Mouse (Mus musculus): ENCODE measurements around the gene Rpl3. TPM values are rescaled to one million over a fixed set of nuclear protein-coding genes. Genes with fewer than 3 reads are reported as not detected.

The Rpl3 gene
- polyA plus RNA-seq, 1 experiment from 2014 or later: 1,242 TPM

- Histone ChIP-seq H3K4me2 (ENCODE audit: low read depth, low read length) (no peak overlapping the region), H3K36me3 (ENCODE audit: control insufficient read depth, insufficient read depth, low read length) (no peaks in the 10 kb centered on the region), H3K4me1 (ENCODE audit: control insufficient read depth, insufficient read depth, low read length) (no peaks in the 10 kb centered on the region), H3K27me3 (replicated peaks; ENCODE audit: control insufficient read depth, insufficient read depth, low read length) (no peaks in the 10 kb centered on the region), H3K9me3 (ENCODE audit: control insufficient read depth, low read length) (peaks cover 4% of the 10 kb centered on the region; the same call in 1 of the 2 replicates), H3K4me3 (ENCODE audit: low read depth, low read length) (no peak overlapping the region), H3K9ac (ENCODE audit: low read depth, low read length) (no peak overlapping the region), H3K27ac (replicated peaks; ENCODE audit: low read depth, low read length) (no peak overlapping the region)
- DNase-seq (ENCODE audit: low spot score): no peak
- ATAC-seq (ENCODE audit: low read depth): no peak
- 73% methylated on average over 5 of the region's 5 CpGs for WGBS
These were observed 62.8 kb downstream of the Rpl3 start for GRCm38 (mm10) chr15:80028862-80029261.

Small RNA genes within 50 kb of the gene (microRNA-seq; reads per million reads assigned to microRNA genes)
- 38.2 reads per million, percentile 41 among the genes with 10 or more reads in this experiment for gene Snord43 (ENCODE audit: borderline number of aligned reads)

Other genes starting within 250 kb of the Rpl3 start
- gene Apobec3, start 200.2 kb downstream of the Rpl3 start, polyA plus RNA-seq (2014; fragmentation: Nextera tagmentation; extraction: Ambion mirVana): 16.1 and 17.3 TPM in 2 replicates
- 1.5 and 1.8 TPM in 2 replicates for gene Cbx7, start 120.7 kb downstream of the Rpl3 start, polyA plus RNA-seq (2014; fragmentation: Nextera tagmentation; extraction: Ambion mirVana)
- 6.1 and 6.7 TPM in 2 replicates for gene Pdgfb, start 76.9 kb downstream of the Rpl3 start, polyA plus RNA-seq (2014; fragmentation: Nextera tagmentation; extraction: Ambion mirVana)
- 10.3 and 10.5 TPM in 2 replicates for gene Syngr1, start 534 bp downstream of the Rpl3 start, polyA plus RNA-seq (2014; fragmentation: Nextera tagmentation; extraction: Ambion mirVana)
- gene Tab1, start 41.3 kb upstream of the Rpl3 start, polyA plus RNA-seq (2014; fragmentation: Nextera tagmentation; extraction: Ambion mirVana): 27.6 and 36.3 TPM in 2 replicates
- gene Mgat3, start 81.9 kb upstream of the Rpl3 start, polyA plus RNA-seq (2014; fragmentation: Nextera tagmentation; extraction: Ambion mirVana): 7.3 and 7.8 TPM in 2 replicates
- 27.9 and 30.0 TPM in 2 replicates for gene Mief1, start 142.2 kb upstream of the Rpl3 start, polyA plus RNA-seq (2014; fragmentation: Nextera tagmentation; extraction: Ambion mirVana)
- gene AC140267.1, start 144.0 kb upstream of the Rpl3 start, polyA plus RNA-seq (2014; fragmentation: Nextera tagmentation; extraction: Ambion mirVana): not detected in 2 replicates
- 132 and 140 TPM in 2 replicates for gene Atf4, start 163.3 kb upstream of the Rpl3 start, polyA plus RNA-seq (2014; fragmentation: Nextera tagmentation; extraction: Ambion mirVana)
- 52.6 and 55.0 TPM in 2 replicates for gene Rps19bp1, start 172.4 kb upstream of the Rpl3 start, polyA plus RNA-seq (2014; fragmentation: Nextera tagmentation; extraction: Ambion mirVana)
- gene Cacna1i, start 195.4 kb upstream of the Rpl3 start, polyA plus RNA-seq (2014; fragmentation: Nextera tagmentation; extraction: Ambion mirVana): 0.04 and 0.06 TPM in 2 replicates

Measured in embryonic facial prominence, embryonic 14.5 days (tissue).